Comparison of ENCODE assay signal across 20 mouse cellular contexts in genomic region chr11:20628216-20628615, GRCm38 (mm10).
A peak's percentile ranks its signal among the peaks of the same experiment; 100 is the strongest.
DNase-seq lines count a peak whose midpoint lies in the region; ATAC-seq and TF ChIP-seq lines count a peak whose summit lies in the region.
"Had no signal": no experiment of that assay in that cellular context is flagged by ENCODE, and none has a peak within 500 bp of the region (broad histone marks: within the 10 kb centered on the region; RNA-seq: fewer than 3 reads in every experiment).

No protein-coding gene starts in this region.

- H3K79me2 ChIP-seq in heart, adult 2 months (replicated peaks; ENCODE audit: control insufficient read depth, insufficient read depth, low read length), result no peaks in the 10 kb centered on the region

- TF ChIP-seq EP300 in heart, adult 2 months (IDR thresholded peaks at IDR 0.05; ENCODE audit: insufficient read depth, low read depth, low read length), result no peak

- no peak for ATAC-seq in heart, embryonic 12.5 days (ENCODE audit: insufficient number of reproducible peaks, low FRiP score)
- no peak for ATAC-seq in kidney, postnatal 0 days (replicated peaks; ENCODE audit: low FRiP score, low read depth)
- no peak for ATAC-seq in lung, embryonic 14.5 days (ENCODE audit: insufficient read depth)
- ATAC-seq: forebrain, embryonic 16.5 days; liver, embryonic 12.5 days; midbrain, embryonic 13.5 days; Patski had no signal

- intact Hi-C loops in heart, adult 2 months (cut with DNase I), result no loop called here

- no peak overlapping the region for H3K4me3 ChIP-seq in heart, adult 2 months
- no peak overlapping the region for H3K4me3 ChIP-seq in heart, embryonic 12.5 days
- H3K4me3 ChIP-seq in kidney, postnatal 0 days (replicated peaks; ENCODE audit: low read depth, low read length), result no peak overlapping the region
- no peak overlapping the region for H3K4me3 ChIP-seq in lung, embryonic 14.5 days (ENCODE audit: low read depth, low read length)
- H3K4me3 ChIP-seq in lung, adult 2 months (replicated peaks; ENCODE audit: extremely low read depth, low read depth, low read length), result no peak overlapping the region
- H3K4me3 ChIP-seq: liver, embryonic 12.5 days; midbrain, embryonic 13.5 days had no signal

- peaks cover 1% of the 10 kb centered on the region for H3K4me1 ChIP-seq in heart, adult 2 months (ENCODE audit: control insufficient read depth, insufficient read depth, low read length)
- H3K4me1 ChIP-seq in heart, embryonic 12.5 days (replicated peaks), result peaks cover 17% of the 10 kb centered on the region
- no peaks in the 10 kb centered on the region for H3K4me1 ChIP-seq in kidney, postnatal 0 days (replicated peaks; ENCODE audit: insufficient read depth, low read length)
- H3K4me1 ChIP-seq in lung, embryonic 14.5 days (ENCODE audit: insufficient read depth), result no peaks in the 10 kb centered on the region
- peaks cover 3% of the 10 kb centered on the region; the same call in 1 of the 2 replicates for H3K4me1 ChIP-seq in lung, adult 2 months (ENCODE audit: control insufficient read depth, insufficient read depth, low read length)

- no peaks in the 10 kb centered on the region for H3K27me3 ChIP-seq in heart, adult 2 months (ENCODE audit: control insufficient read depth, insufficient read depth, low read length)
- no peaks in the 10 kb centered on the region for H3K27me3 ChIP-seq in heart, embryonic 12.5 days (replicated peaks)
- no peaks in the 10 kb centered on the region for H3K27me3 ChIP-seq in kidney, postnatal 0 days (ENCODE audit: insufficient read depth, low read length)
- no peaks in the 10 kb centered on the region for H3K27me3 ChIP-seq in lung, embryonic 14.5 days (ENCODE audit: insufficient read depth, low read length)
- H3K27me3 ChIP-seq: liver, embryonic 12.5 days; midbrain, embryonic 13.5 days; Patski had no signal

- no peaks in the 10 kb centered on the region for H3K9me3 ChIP-seq in heart, embryonic 12.5 days (replicated peaks)
- H3K9me3 ChIP-seq in kidney, postnatal 0 days (replicated peaks; ENCODE audit: low read length), result no peaks in the 10 kb centered on the region
- H3K9me3 ChIP-seq in lung, embryonic 14.5 days (ENCODE audit: low read depth, low read length), result no peaks in the 10 kb centered on the region
- H3K9me3 ChIP-seq: liver, embryonic 12.5 days; midbrain, embryonic 13.5 days had no signal

- H3K27ac ChIP-seq in heart, adult 2 months, result no peak overlapping the region
- no peak overlapping the region for H3K27ac ChIP-seq in heart, embryonic 12.5 days (ENCODE audit: poor library complexity, severe bottlenecking)
- H3K27ac ChIP-seq in kidney, postnatal 0 days, result no peak overlapping the region
- peak overlapping the region; percentile 30; the same call in 1 of the 2 replicates for H3K27ac ChIP-seq in lung, embryonic 14.5 days (ENCODE audit: low read depth)
- H3K27ac ChIP-seq: liver, embryonic 12.5 days; midbrain, embryonic 13.5 days had no signal

- H3K9ac ChIP-seq in heart, adult 2 months (ENCODE audit: low read depth, low read length), result no peak overlapping the region
- H3K9ac ChIP-seq in heart, embryonic 12.5 days, result no peak overlapping the region
- no peak overlapping the region for H3K9ac ChIP-seq in kidney, postnatal 0 days (ENCODE audit: low read depth, low read length)
- H3K9ac ChIP-seq in lung, embryonic 14.5 days, result no peak overlapping the region
- H3K9ac ChIP-seq: liver, embryonic 12.5 days; midbrain, embryonic 13.5 days had no signal

- 38% methylated on average over 2 of the region's 2 CpGs for WGBS in heart, adult 2 months
- 10% methylated on average over 2 of the region's 2 CpGs for WGBS in heart, embryonic 12.5 days
- 15% methylated on average over 2 of the region's 2 CpGs for WGBS in kidney, postnatal 0 days
- 8% methylated on average over 2 of the region's 2 CpGs for WGBS in lung, embryonic 14.5 days
- WGBS in lung, adult 2 months, result 49% methylated on average over 2 of the region's 2 CpGs

- no peak for TF ChIP-seq POLR2A in heart, adult 2 months (IDR thresholded peaks at IDR 0.05; ENCODE audit: insufficient read depth, low read depth, low read length)
- no peak for TF ChIP-seq POLR2A in lung, adult 2 months (IDR thresholded peaks at IDR 0.05; ENCODE audit: borderline replicate concordance, extremely low read depth, low read depth, low read length)

- H3K4me2 ChIP-seq in heart, embryonic 12.5 days, result no peak overlapping the region
- H3K4me2 ChIP-seq in kidney, postnatal 0 days (ENCODE audit: low read length), result no peak overlapping the region
- H3K4me2 ChIP-seq in lung, embryonic 14.5 days, result no peak overlapping the region
- H3K4me2 ChIP-seq: liver, embryonic 12.5 days; midbrain, embryonic 13.5 days had no signal

- 0 out of 2 replicates have a peak, but pooled peaks cover 2% of the 10 kb centered on the region for H3K36me3 ChIP-seq in heart, adult 2 months (ENCODE audit: control insufficient read depth, insufficient read depth, low read length)
- no peaks in the 10 kb centered on the region for H3K36me3 ChIP-seq in heart, embryonic 12.5 days
- H3K36me3 ChIP-seq in kidney, postnatal 0 days (ENCODE audit: insufficient read depth, low read length), result no peaks in the 10 kb centered on the region
- no peaks in the 10 kb centered on the region for H3K36me3 ChIP-seq in lung, embryonic 14.5 days (ENCODE audit: insufficient read depth)
- H3K36me3 ChIP-seq: liver, embryonic 12.5 days; midbrain, embryonic 13.5 days had no signal

- TF ChIP-seq CTCF in heart, adult 2 months (IDR thresholded peaks at IDR 0.05), result peak; percentile 33
- TF ChIP-seq CTCF in kidney, postnatal 0 days (IDR thresholded peaks at IDR 0.05; ENCODE audit: low read depth), result peak; percentile 60
- peak; percentile 53 for TF ChIP-seq CTCF in lung, embryonic 14.5 days (IDR thresholded peaks at IDR 0.05; ENCODE audit: low read depth)
- TF ChIP-seq CTCF in lung, adult 2 months (IDR thresholded peaks at IDR 0.05; ENCODE audit: insufficient read depth, low read length), result no peak

- DNase-seq in heart, adult 2 months, result no peak
- peak; percentile 79 for DNase-seq in kidney, postnatal 0 days (ENCODE audit: low spot score)
- no peak for DNase-seq in kidney, adult 8-10 months
- DNase-seq in lung, embryonic 14.5 days, result peak; percentile 63
- DNase-seq in lung, adult 2 months, result no peak
- DNase-seq in adipocyte (ENCODE audit: low spot score), result peak; percentile 36
- no peak for DNase-seq in embryo, embryonic 10.5 days (ENCODE audit: low spot score)
- DNase-seq: adrenal gland, adult 2 months; cerebellum, adult 8-10 months; gastrocnemius, postnatal 36 days; kidney, adult 9 months; kidney, postnatal 36 days; left cerebral cortex, postnatal 4 days; lung, postnatal 14 days; right cerebral cortex, postnatal 14 days had no signal

Comparison
In these comparisons a context has a peak if more than half of its experiments do, and no peak if none do; other contexts are left out.
1. DNase-seq: peak in kidney, postnatal 0 days (single experiment), lung, embryonic 14.5 days (single experiment) and adipocyte (single experiment); none in heart, adult 2 months (0 of 2), kidney, adult 8-10 months (0 of 2), lung, adult 2 months (single experiment) and embryo, embryonic 10.5 days (single experiment).